Mouse (Mus musculus) C2C12 (cell line): Measurements from ENCODE around the gene Armh3. TPM values are rescaled to one million over a fixed set of nuclear protein-coding genes. Genes with fewer than 3 reads are reported as not detected.

ENCODE experiments used
- H3K27me3 ChIP-seq: one replicate; pipeline ENCODE4 v1.6.1; 2011; ENCODE audit not compliant: control insufficient read depth, insufficient read depth, insufficient read length
- H3K36me3 ChIP-seq: one replicate; pipeline ENCODE4 v1.6.1; 2011; ENCODE audit not compliant: control insufficient read depth, insufficient read depth
- H3K4me3 ChIP-seq: one replicate; pipeline ENCODE4 v1.5.1; 2011; ENCODE audit warnings: mild to moderate bottlenecking, control low read depth; ENCODE audit not compliant: poor library complexity, insufficient read depth, severe bottlenecking
- H3K79me2 ChIP-seq: one replicate; pipeline ENCODE4 v1.6.1; 2011; ENCODE audit not compliant: control insufficient read depth, insufficient read depth
- H3K79me3 ChIP-seq: one replicate; pipeline ENCODE4 v1.6.1; 2011; ENCODE audit warnings: low read depth, control low read depth
- H3ac ChIP-seq: one replicate; pipeline ENCODE3; 2011; ENCODE audit warnings: low read depth; ENCODE audit not compliant: control insufficient read depth, insufficient read length
- CEBPB ChIP-seq: IDR thresholded peaks from one replicate; pipeline ENCODE4 v1.6.1; 2011; ENCODE audit warnings: low read depth, mild to moderate bottlenecking, control low read depth, moderate library complexity
- CTCF ChIP-seq: IDR thresholded peaks from one replicate; pipeline ENCODE4 v1.5.1; 2011; ENCODE audit not compliant: control insufficient read depth, insufficient read depth, insufficient read length
- FOSL1 ChIP-seq: IDR thresholded peaks from one replicate; pipeline ENCODE4 v1.8.0; 2011; ENCODE audit warnings: mild to moderate bottlenecking, low read length; ENCODE audit not compliant: poor library complexity, insufficient read depth, severe bottlenecking
- MAX ChIP-seq: IDR thresholded peaks from one replicate; pipeline ENCODE4 v1.6.1; 2011; ENCODE audit warnings: mild to moderate bottlenecking, control low read depth
- MYOD1 ChIP-seq: IDR thresholded peaks from one replicate; pipeline ENCODE4 v1.6.1; 2011; ENCODE audit warnings: low read depth; ENCODE audit not compliant: control insufficient read depth, insufficient read length
- MYOG ChIP-seq: IDR thresholded peaks from one replicate; pipeline ENCODE4 v1.6.1; 2011; ENCODE audit not compliant: control insufficient read depth, insufficient read length; ENCODE audit errors: extremely low read depth
- USF1 ChIP-seq: IDR thresholded peaks from one replicate; pipeline ENCODE4 v1.6.1; 2011; ENCODE audit warnings: low read depth, mild to moderate bottlenecking, control low read depth, moderate library complexity
- polyA plus RNA-seq: library from polyadenylated mRNA; unstranded; fragments of >200 nt; fragmentation: generic; extraction: Trizol; gene quantifications from one replicate; pipeline ENCODE4 v1.2.1, GENCODE M21; 2012; ENCODE audit warnings: missing spikeins

Gene Armh3
- polyA plus RNA-seq, 1 experiment, result 6.4 TPM

DNA sequence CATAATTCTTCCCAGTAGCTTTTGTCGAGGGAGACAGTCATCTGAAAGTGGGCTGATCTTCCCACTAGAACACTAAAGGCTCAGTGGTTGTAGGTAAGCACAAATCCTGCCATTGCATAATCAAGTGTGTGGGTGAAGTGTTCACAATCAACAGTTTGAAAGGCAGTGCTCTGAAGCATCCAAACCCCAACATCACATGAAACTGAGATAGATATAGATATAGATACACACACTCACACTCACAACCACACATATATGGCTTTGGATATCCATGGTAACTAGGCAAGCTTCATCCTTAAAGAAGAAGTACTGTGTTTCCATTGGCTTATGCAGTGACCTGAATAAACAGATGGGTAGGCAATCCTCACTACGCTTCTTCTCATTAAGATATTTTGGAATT, 50.5 kb downstream of the Armh3 start:
- no peak for TF ChIP-seq CTCF
- no peak for TF ChIP-seq CEBPB
- Histone ChIP-seq H3K4me3 (no peak overlapping the region), H3K27me3 (no peaks in the 10 kb centered on the region), H3K79me2 (no peaks in the 10 kb centered on the region), H3K36me3 (peaks cover under 1% of the 10 kb centered on the region), H3ac (no peak overlapping the region), H3K79me3 (no peaks in the 10 kb centered on the region)

DNA sequence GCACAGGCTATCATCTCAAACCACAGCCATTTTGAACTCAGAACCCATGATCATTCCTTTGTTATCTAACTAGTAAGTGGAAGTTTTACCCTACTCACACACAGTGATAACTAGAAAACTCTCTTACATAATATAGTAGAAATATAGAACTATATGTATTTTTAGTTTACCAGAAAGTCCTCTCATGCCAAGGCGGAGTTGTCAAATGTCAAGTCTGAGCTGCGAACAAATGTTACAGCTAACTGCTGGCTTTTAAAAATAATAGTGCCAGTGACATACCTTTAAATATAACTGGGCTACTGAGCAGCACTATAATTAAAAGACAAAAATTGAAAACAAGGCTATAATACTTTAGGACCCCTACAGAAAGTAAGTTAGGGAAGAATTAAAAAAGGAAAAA, 51.0 kb downstream of the Armh3 start:
- Histone ChIP-seq H3K79me3 (no peaks in the 10 kb centered on the region), H3ac (no peak overlapping the region), H3K36me3 (peaks cover 5% of the 10 kb centered on the region), H3K27me3 (no peaks in the 10 kb centered on the region), H3K79me2 (no peaks in the 10 kb centered on the region), H3K4me3 (no peak overlapping the region)
- TF ChIP-seq MYOD1, result no peak

DNA sequence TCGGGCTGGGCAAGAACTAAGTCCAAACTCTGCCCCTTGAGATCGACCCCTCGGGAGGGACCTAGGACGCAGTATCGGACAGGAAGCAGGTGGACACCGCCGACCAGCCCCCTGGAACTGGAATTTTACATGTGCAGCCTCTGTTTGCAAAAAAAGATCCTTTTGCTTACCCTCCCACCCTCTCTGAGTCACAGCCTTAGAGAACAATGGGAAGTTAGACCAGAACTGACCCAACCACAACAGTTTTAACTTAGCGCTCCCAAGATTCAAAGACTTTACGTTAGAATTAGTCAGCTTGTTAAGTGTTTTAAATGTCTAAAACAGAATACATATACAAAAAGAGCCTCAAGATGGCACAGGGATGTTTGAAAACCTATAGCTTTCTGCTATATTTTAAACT, 51.7 kb downstream of the Armh3 start:
- Histone ChIP-seq H3K36me3 (peaks cover 8% of the 10 kb centered on the region), H3K4me3 (no peak overlapping the region), H3K79me2 (no peaks in the 10 kb centered on the region), H3ac (no peak overlapping the region), H3K79me3 (no peaks in the 10 kb centered on the region), H3K27me3 (no peaks in the 10 kb centered on the region)
- TF ChIP-seq CEBPB (no peak), CTCF (no peak), FOSL1 (no peak), MYOG (no peak), USF1 (no peak), MYOD1 (no peak), MAX (no peak)

DNA sequence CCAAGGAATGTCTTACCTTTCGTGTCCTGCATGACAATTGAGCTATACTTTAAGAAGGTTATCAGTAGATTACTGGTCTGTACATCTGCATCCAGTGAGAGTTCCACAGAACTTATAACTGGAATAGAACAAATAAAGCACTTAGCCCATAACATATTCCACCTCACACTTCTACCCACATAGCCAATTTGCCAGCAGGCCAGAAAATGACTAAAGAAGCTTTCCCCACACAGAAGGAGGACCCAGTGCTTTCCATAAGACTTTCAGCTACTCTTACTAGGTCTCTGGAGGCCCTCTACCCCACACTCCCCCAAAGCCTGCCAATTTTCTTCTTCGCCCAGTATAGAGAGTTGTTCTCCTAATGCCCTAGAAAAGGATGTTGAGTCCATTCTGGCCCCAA, 52.3 kb downstream of the Armh3 start:
- no peaks in the 10 kb centered on the region for H3K79me3 ChIP-seq
- peaks cover 8% of the 10 kb centered on the region for H3K36me3 ChIP-seq
- TF ChIP-seq CTCF, result no peak
- TF ChIP-seq MYOD1, result no peak
- no peak for TF ChIP-seq FOSL1
- no peak for TF ChIP-seq CEBPB
- H3K79me2 ChIP-seq, result no peaks in the 10 kb centered on the region
- H3K27me3 ChIP-seq, result no peaks in the 10 kb centered on the region
- H3K4me3 ChIP-seq, result no peak overlapping the region
- no peak overlapping the region for H3ac ChIP-seq

DNA sequence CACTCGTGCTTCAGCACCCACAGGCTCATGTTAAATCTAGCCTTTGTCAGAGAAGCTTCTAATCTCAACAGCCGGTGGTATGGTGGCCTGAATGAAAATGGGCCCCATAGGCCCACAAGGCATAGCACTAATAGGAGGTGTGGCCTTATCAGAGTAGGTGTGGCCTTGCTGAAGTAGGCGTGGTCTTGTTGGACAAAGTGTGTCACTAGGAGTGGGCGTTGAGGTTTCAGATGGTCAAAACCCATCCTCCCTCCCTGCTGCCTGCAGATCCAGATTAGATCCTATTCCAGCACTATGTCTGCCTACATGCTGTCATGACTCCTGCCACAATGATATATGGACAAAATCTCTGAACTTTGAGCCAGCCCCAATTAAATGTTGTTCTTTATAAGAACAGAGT, 54.5 kb downstream of the Armh3 start:
- Histone ChIP-seq H3ac (no peak overlapping the region), H3K4me3 (no peak overlapping the region), H3K79me3 (no peaks in the 10 kb centered on the region), H3K36me3 (peaks cover 8% of the 10 kb centered on the region), H3K27me3 (no peaks in the 10 kb centered on the region), H3K79me2 (no peaks in the 10 kb centered on the region)
- TF ChIP-seq CTCF (no peak), MAX (no peak), CEBPB (no peak), FOSL1 (no peak), MYOD1 (no peak), MYOG (no peak), USF1 (no peak)

DNA sequence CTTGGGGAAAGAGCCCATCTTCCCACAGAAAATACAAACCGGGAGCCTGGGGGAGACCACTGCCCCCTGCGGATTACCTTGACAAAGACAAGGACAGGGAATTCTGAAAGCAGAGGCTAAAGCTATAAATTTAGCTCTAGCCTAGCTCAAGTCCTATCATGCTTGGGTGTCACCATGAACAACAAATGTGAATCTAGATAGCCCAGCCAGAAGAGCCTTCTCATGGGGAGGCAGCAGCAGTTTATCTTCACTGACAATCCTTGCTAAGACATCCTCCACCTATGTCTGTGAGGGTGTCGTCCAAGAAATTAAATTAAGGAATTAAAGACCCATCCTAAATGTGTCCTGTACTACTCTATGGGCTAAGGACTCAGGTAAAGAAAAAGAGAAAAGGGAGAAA, 60.2 kb downstream of the Armh3 start:
- H3K36me3 ChIP-seq, result peaks cover 20% of the 10 kb centered on the region
- H3K79me2 ChIP-seq, result no peaks in the 10 kb centered on the region
- H3ac ChIP-seq, result no peak overlapping the region
- no peak overlapping the region for H3K4me3 ChIP-seq
- TF ChIP-seq USF1, result no peak
- no peak for TF ChIP-seq MYOD1
- no peak for TF ChIP-seq MYOG
- no peak for TF ChIP-seq CEBPB
- no peak for TF ChIP-seq CTCF
- TF ChIP-seq FOSL1, result no peak
- TF ChIP-seq MAX, result no peak
- no peaks in the 10 kb centered on the region for H3K79me3 ChIP-seq
- H3K27me3 ChIP-seq, result no peaks in the 10 kb centered on the region
